Mouse (Mus musculus): ENCODE results near the gene Hip1. TPM values are rescaled to one million over a fixed set of nuclear protein-coding genes. Genes with fewer than 3 reads are reported as not detected.

The Hip1 gene
- total RNA-seq, 2 experiments from 2014 or later: 82.8 to 92.7 TPM

- DNase-seq: no peak
Measured at GRCm38 (mm10) chr5:135367841-135368240, 177.1 kb downstream of the Hip1 start.

DNA sequence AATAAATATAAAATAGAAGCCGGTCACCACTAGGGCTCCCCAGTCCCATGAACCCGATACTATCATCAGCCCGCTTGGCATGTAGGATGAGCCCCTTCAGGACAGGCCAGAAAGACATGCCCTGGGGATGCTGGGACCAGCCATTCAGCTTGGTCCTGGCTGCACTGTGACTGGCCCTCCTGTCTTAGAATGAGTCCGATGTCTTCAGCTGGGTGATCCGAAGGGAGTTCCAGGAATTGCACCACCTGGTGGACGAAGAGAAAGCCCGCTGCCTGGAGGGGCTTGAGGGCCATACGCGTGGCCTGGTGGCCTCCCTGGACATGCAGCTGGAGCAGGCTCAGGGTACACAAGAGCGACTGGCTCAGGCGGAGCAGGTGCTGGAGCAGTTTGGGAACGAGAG is 181.4 kb downstream of the Hip1 start:
- DNase-seq: no peak

GRCm38 (mm10) chr5:135362572-135362971 is 182.3 kb downstream of the Hip1 start:
- DNase-seq: no peak

DNA sequence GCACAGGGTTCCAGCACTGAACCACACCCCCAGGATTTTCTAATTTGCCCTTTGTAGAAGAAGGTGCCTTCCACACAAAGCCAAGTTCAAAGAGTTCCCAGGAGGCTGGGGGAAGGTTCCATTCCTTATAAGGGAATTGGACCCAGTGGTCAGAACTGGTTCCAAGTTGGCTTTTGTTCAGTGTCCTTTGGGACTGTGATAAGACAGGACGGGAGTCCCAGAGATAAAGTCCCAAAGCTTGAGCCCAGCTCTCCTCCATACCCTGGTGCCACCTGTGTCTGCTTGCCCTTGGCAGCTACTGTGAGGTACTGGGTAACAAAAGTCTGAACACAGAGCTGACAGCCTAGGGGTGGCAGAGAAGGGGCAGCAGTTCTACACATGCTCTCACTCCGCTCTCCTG is 185.1 kb downstream of the Hip1 start:
- no peak for DNase-seq

GRCm38 (mm10) chr5:135357556-135357955 is 187.4 kb downstream of the Hip1 start:
- no peak for DNase-seq

Small RNA genes within 50 kb of the gene (microRNA-seq; reads per million reads assigned to microRNA genes)
- 0.50 to 0.64 reads per million in 2 experiments for gene Mir7033

Other genes with a start within 250 kb of the Hip1 start
- not detected for gene Fkbp6, start 195.1 kb downstream of the Hip1 start, total RNA-seq (2021)
- not detected for gene Trim50, start 191.8 kb downstream of the Hip1 start, total RNA-seq (2021)
- 10 to 100 TPM in 1 of 2 experiments, 1 to 10 TPM in 1; 9.6 to 12.1 TPM for gene Nsun5, start 175.2 kb downstream of the Hip1 start, total RNA-seq (2021)
- 10 to 100 TPM; 11.5 to 14.9 TPM for gene Pom121, start 150.6 kb downstream of the Hip1 start, total RNA-seq (2021)
- not detected for gene Ccl26, start 18.4 kb upstream of the Hip1 start, total RNA-seq (2021)
- gene Ccl24, start 27.9 kb upstream of the Hip1 start, total RNA-seq (2021): 1 to 10 TPM; 1.7 to 3.2 TPM
- gene Rhbdd2, start 87.5 kb upstream of the Hip1 start, total RNA-seq (2021): 10 to 100 TPM; 10.1 to 11.3 TPM
- 10 to 100 TPM; 23.2 to 26.6 TPM for gene Por, start 124.9 kb upstream of the Hip1 start, total RNA-seq (2021)
- 1 to 10 TPM; 6.1 to 7.5 TPM for gene Tmem120a, start 199.3 kb upstream of the Hip1 start, total RNA-seq (2021)
- gene Styxl1, start 233.3 kb upstream of the Hip1 start, total RNA-seq (2021): not detected
- gene Mdh2, start 233.4 kb upstream of the Hip1 start, total RNA-seq (2021): 100 to 1,000 TPM; 812 to 961 TPM

Data from gastrocnemius, postnatal 10 days (tissue).